Mouse (Mus musculus) forebrain, postnatal 0 days (tissue): ENCODE data around the gene Cyp19a1. TPM values are rescaled to one million over a fixed set of nuclear protein-coding genes. Genes with fewer than 3 reads are reported as not detected.
A peak's percentile ranks its signal among the peaks of the same experiment; 100 is the strongest.

Experiments used
- ATAC-seq: fragments of 200-750 bp; cut with Nextera tagmentation; 2 replicates; pipeline ENCODE4 v1.8.0; 2017; ENCODE audit warnings: mild to moderate bottlenecking, moderate library complexity
- DNase-seq: peaks from one replicate; pipeline ENCODE4 v3.0.0-alpha.2; 2015
- H3K27ac ChIP-seq: fragments of 300-500 bp; sonication (generic); 2 replicates; pipeline ENCODE4 v1.5.1; 2014; ENCODE audit warnings: low read depth, mild to moderate bottlenecking, antibody characterized with exemption, low read length, moderate library complexity, mixed read lengths
- H3K27me3 ChIP-seq: fragments of 300-500 bp; sonication (generic); 2 replicates; pipeline ENCODE4 v1.6.1; 2014; ENCODE audit warnings: mild to moderate bottlenecking, low read length, mixed read lengths; ENCODE audit not compliant: insufficient read depth
- H3K36me3 ChIP-seq: fragments of 300-500 bp; sonication (generic); 2 replicates; pipeline ENCODE4 v1.6.1; 2014; ENCODE audit warnings: mild to moderate bottlenecking, moderate library complexity; ENCODE audit not compliant: insufficient read depth
- H3K4me1 ChIP-seq: fragments of 300-500 bp; sonication (generic); 2 replicates; pipeline ENCODE4 v1.6.1; 2014; ENCODE audit warnings: antibody characterized with exemption; ENCODE audit not compliant: insufficient read depth
- H3K4me2 ChIP-seq: fragments of 300-500 bp; sonication (generic); 2 replicates; pipeline ENCODE4 v1.6.1; 2014; ENCODE audit warnings: low read depth, mild to moderate bottlenecking, moderate library complexity
- H3K4me3 ChIP-seq: fragments of 300-500 bp; sonication (generic); 2 replicates; pipeline ENCODE4 v1.5.1; 2014; ENCODE audit warnings: low read depth, low read length, mixed read lengths
- H3K9ac ChIP-seq: fragments of 300-500 bp; sonication (generic); 2 replicates; pipeline ENCODE4 v1.6.1; 2014; ENCODE audit warnings: mild to moderate bottlenecking
- H3K9me3 ChIP-seq: fragments of 300-500 bp; sonication (generic); 2 replicates; pipeline ENCODE4 v1.6.1; 2016; ENCODE audit warnings: low read length
- CTCF ChIP-seq: sonication (generic); IDR thresholded peaks from 2 replicates; pipeline ENCODE4 v1.5.1; 2016; ENCODE audit warnings: antibody characterized with exemption, control low read depth, low read depth
- WGBS: fragments of 180-500 bp; shearing (Covaris S2); extraction: QIAGEN DNeasy Blood & Tissue Kit; methylation state at CpG from one replicate; pipeline ENCODE4 v1.1.7; 2014; 5-methylcytosine and 5-hydroxymethylcytosine counted together
- polyA plus RNA-seq: library from polyadenylated mRNA; unstranded; fragments of >200 nt; fragmentation: Nextera tagmentation; extraction: Ambion mirVana; gene quantifications from 2 replicates; pipeline ENCODE4 v1.2.1, GENCODE M21; 2015
- total RNA-seq: library from RNA; depleted of rRNA; stranded (reverse); fragments of >200 nt; gene quantifications from 2 replicates; pipeline ENCODE4 v1.2.3, GENCODE M21; 2014

Gene Cyp19a1
- total and polyA plus RNA-seq, 2 experiments from 2014 or later, result 0.52 TPM

DNA sequence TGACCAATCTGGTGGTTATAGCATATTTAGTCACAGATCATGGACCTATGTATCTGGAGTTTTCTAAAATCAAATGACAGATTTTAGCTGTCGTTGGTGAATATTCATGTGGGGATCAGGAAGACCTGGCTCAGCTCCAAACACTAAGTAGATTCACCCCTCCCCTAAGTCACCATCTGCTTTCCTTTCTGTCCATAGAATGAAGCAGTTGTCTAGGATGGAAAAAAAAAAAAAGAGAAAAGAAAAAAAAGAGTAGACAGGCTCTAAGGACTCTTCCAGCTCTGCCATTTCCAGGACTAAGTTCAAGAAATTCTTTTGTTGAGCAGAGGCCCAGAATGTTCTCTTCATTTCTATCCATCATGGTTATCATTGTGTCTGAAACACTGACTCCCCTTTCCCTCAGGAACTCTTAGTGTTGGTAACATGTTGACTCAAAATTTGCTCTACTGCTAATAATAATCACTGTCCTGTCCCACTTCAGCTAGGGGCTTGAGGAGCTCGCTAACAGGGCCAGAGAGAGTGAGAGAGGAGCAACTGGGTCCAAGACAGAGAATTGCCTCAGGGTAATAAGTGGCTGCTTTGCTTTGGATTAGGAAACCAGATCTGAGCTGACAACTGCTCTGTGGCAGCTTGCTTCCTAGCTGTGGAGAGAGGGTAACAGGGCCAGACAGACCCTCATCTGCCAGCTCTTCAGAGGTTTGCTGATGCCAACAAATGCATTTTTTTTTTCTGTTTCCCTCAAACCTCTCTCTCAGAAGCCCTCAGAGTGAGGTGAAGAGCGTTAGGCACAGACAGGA lies 22.8 kb downstream of the Cyp19a1 start:
- peaks cover 6% of the 10 kb centered on the region; the same call in 1 of the 2 replicates for H3K4me1 ChIP-seq
- no peak overlapping the region for H3K4me3 ChIP-seq
- no peaks in the 10 kb centered on the region for H3K36me3 ChIP-seq
- H3K9me3 ChIP-seq, result no peaks in the 10 kb centered on the region
- ATAC-seq (peak; percentile 88), DNase-seq (peak; percentile 62)
- 40% methylated on average over 3 of the region's 3 CpGs for WGBS
- H3K4me2 ChIP-seq, result no peak overlapping the region
- no peaks in the 10 kb centered on the region for H3K27me3 ChIP-seq
- peak overlapping the region; percentile 55 for H3K27ac ChIP-seq
- no peak overlapping the region for H3K9ac ChIP-seq
- TF ChIP-seq CTCF, result no peak

DNA sequence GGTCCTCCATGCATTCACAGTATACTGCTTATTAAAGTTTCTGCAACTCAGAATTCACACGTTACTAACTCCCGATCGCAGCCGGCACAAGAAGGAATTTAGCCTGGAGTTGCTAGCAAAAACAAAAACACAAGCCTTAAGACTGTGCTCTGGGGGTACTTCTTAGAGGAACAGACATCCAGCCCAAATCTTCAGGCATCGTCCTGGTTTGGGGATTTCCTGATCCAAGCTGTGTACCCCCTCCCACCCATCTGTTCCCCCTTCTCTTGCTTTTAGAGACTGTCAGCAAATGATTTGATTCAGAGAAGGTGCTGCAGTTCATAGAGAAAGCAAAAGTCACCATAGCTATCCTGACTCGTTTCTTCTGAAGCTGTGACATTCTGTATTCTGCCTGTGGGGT lies 40.3 kb downstream of the Cyp19a1 start:
- WGBS, result 28% methylated on average over 6 of the region's 6 CpGs

DNA sequence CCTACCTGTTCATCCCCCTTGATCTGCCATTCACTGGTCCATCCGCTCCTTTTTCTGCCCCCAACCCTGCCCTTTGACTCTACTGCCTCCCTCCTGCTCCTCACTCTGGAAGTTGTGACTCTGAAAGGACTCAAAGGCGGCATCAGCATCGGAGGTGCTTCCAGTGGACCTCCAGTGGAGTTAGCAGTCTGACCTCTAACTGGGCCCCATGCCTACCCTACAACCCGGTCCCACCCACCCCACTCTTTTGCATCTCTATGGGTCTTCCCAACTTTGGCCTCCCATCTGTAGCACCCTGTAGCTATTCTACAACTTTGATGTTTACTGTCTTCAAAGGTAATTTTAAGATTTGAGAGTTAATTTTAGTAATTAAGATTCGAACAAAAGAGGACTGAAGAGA lies 51.4 kb downstream of the Cyp19a1 start:
- ATAC-seq, result no peak
- Histone ChIP-seq H3K4me1 (no peaks in the 10 kb centered on the region), H3K27me3 (no peaks in the 10 kb centered on the region), H3K4me3 (no peak overlapping the region), H3K4me2 (no peak overlapping the region), H3K36me3 (no peaks in the 10 kb centered on the region), H3K9me3 (no peaks in the 10 kb centered on the region), H3K9ac (no peak overlapping the region), H3K27ac (no peak overlapping the region)
- no peak for TF ChIP-seq CTCF
- WGBS, result 71% methylated on average over 5 of the region's 5 CpGs
- no peak for DNase-seq

More for the DNA sequence above, 40.3 kb downstream of the Cyp19a1 start:
- H3K27me3 ChIP-seq, result no peaks in the 10 kb centered on the region
- no peak for TF ChIP-seq CTCF
- peak overlapping the region; percentile 13; the same call in 1 of the 2 replicates for H3K4me2 ChIP-seq
- H3K27ac ChIP-seq, result no peak overlapping the region
- no peaks in the 10 kb centered on the region for H3K9me3 ChIP-seq
- ATAC-seq (peak; percentile 66; the same call in 1 of the 2 replicates), DNase-seq (peak; percentile 34)
- no peak overlapping the region for H3K9ac ChIP-seq
- H3K4me3 ChIP-seq, result no peak overlapping the region
- no peaks in the 10 kb centered on the region for H3K36me3 ChIP-seq
- H3K4me1 ChIP-seq, result peaks cover 2% of the 10 kb centered on the region; the same call in 1 of the 2 replicates

DNA sequence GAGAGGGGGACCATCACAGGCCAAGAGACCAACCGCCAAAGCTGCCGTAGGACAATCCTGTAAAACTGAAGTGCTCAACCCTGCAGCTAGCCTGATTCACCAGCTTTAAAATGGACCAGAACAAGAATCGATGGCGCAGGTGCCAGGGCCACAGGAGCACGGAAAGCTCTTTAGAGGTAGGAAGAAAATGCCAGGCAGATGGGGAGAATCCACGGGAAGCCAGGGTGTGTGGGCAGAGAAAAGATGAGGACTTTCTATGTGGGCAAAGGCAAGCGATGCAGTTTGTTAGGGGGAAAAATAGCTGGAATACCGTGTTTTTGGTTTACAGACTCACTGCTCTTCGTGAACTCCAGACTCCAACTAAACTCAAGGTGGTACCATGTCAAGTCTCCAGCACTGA lies 53.0 kb downstream of the Cyp19a1 start:
- Histone ChIP-seq H3K27me3 (no peaks in the 10 kb centered on the region), H3K27ac (no peak overlapping the region), H3K4me3 (no peak overlapping the region), H3K9me3 (no peaks in the 10 kb centered on the region), H3K4me2 (no peak overlapping the region), H3K4me1 (no peaks in the 10 kb centered on the region), H3K9ac (no peak overlapping the region), H3K36me3 (no peaks in the 10 kb centered on the region)
- ATAC-seq, result no peak
- WGBS, result 88% methylated on average over 9 of the region's 9 CpGs
- no peak for DNase-seq
- TF ChIP-seq CTCF, result no peak

DNA sequence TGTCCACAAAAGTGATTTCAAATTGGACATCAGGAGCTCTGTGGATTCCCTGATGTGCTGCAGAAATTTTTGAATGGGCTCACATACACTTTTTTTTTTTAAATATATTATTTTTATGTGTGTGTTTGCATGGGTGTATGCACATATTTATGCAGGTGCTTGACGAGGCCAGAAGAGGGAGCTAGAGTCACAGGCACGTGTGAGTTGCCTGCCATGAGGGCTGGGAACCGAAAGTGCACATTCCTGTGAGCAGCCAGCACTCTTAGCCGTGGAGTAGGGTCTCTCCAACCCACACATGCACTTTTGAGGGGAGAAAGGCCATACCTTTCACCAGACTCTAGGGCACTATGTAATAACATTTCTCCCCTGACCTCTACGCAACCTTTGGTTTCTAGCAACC lies 73.1 kb downstream of the Cyp19a1 start:
- Histone ChIP-seq H3K4me3 (no peak overlapping the region), H3K9me3 (no peaks in the 10 kb centered on the region), H3K36me3 (no peaks in the 10 kb centered on the region), H3K4me1 (no peaks in the 10 kb centered on the region), H3K27me3 (no peaks in the 10 kb centered on the region), H3K4me2 (no peak overlapping the region), H3K9ac (no peak overlapping the region), H3K27ac (no peak overlapping the region)
- ATAC-seq (no peak), DNase-seq (no peak)
- no peak for TF ChIP-seq CTCF
- 70% methylated on average over 5 of the region's 5 CpGs for WGBS

DNA sequence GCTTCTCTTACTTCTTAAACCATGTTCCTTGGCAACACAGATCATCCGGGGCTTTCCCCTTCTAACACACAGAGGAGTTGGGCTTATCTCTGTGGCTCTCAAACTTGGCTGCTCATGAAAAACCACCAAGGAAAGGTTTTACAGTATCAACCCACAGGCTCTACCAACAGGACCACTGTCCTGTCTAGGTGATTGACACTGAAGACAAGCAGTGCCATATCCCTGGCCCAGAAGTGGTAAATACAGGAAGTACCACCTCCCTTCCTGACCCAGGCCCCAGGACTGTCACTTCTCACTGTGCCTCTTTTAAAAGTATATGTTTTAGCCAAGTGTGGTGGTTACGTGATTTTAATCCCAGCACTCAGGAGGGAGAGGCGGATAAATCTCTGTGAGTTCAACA lies 76.5 kb downstream of the Cyp19a1 start:
- Histone ChIP-seq H3K9me3 (no peaks in the 10 kb centered on the region), H3K4me2 (no peak overlapping the region), H3K27me3 (no peaks in the 10 kb centered on the region), H3K4me3 (no peak overlapping the region), H3K9ac (no peak overlapping the region), H3K4me1 (no peaks in the 10 kb centered on the region), H3K36me3 (no peaks in the 10 kb centered on the region), H3K27ac (no peak overlapping the region)
- 84% methylated on average over 3 of the region's 3 CpGs for WGBS
- ATAC-seq, result no peak
- TF ChIP-seq CTCF, result no peak
- no peak for DNase-seq

DNA sequence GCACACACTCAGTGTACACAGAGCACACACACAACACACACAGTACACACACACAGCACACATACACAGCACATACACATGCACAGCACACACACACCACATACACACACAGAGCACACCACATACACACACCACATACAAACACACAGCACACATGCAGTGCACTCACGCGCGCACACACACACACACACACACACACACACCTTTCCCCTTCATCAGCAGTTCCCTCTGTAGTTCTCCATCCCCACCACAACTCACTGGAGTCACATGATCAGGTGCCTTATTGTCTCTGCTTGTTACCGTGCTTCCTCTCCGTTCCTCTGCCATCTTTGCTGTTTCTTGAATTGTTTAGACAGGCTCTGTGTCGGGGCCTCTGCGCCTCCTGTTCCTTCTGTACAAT lies 85.4 kb downstream of the Cyp19a1 start:
- no peak for TF ChIP-seq CTCF
- 80% methylated on average over 7 of the region's 7 CpGs for WGBS
- DNase-seq (no peak), ATAC-seq (no peak)
- no peak overlapping the region for H3K27ac ChIP-seq
- no peaks in the 10 kb centered on the region for H3K27me3 ChIP-seq
- H3K4me1 ChIP-seq, result no peaks in the 10 kb centered on the region
- H3K4me3 ChIP-seq, result no peak overlapping the region
- no peaks in the 10 kb centered on the region for H3K36me3 ChIP-seq
- H3K4me2 ChIP-seq, result no peak overlapping the region
- H3K9me3 ChIP-seq, result no peaks in the 10 kb centered on the region
- no peak overlapping the region for H3K9ac ChIP-seq
